In the genomic region with DNA sequence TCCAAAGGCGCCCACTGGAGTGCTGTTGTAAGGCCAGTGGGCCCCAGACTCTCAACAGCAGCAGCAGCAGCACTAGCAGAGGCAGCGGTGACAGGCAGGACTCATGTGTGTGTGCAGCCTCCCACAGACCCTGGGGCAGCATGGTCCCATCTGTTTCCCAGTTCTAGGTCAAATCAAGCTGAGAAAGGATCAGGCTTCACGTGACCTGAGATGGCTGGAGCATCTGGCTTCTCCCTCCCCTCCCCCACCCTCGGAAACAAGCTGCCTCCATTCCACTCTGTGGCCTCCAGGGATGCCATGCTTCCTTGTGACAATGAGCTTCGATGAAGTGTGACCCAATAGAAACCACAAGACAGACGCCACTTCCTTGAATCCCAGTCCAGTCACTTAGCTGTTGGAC, we compare ENCODE assay signal across 13 mouse cellular contexts.
DNase-seq lines count a peak whose midpoint lies in the region; ATAC-seq lines count a peak whose summit lies in the region.
"Had no signal": no experiment of that assay in that cellular context is flagged by ENCODE, and none has a peak within 500 bp of the region (broad histone marks: within the 10 kb centered on the region; RNA-seq: fewer than 3 reads in every experiment).

No protein-coding gene starts in this region.

- no peaks in the 10 kb centered on the region for H3K9me3 ChIP-seq in forebrain, embryonic 13.5 days (replicated peaks)
- H3K9me3 ChIP-seq in forebrain, embryonic 15.5 days = no peaks in the 10 kb centered on the region
- H3K9me3 ChIP-seq in hindbrain, embryonic 14.5 days (ENCODE audit: control insufficient read depth, low read length) = no peaks in the 10 kb centered on the region
- H3K9me3 ChIP-seq in neural tube, embryonic 11.5 days (ENCODE audit: control insufficient read depth, low read length) = no peaks in the 10 kb centered on the region

- peak; percentile 12 for DNase-seq in brain, adult 2 months (ENCODE audit: low read depth, low spot score)
- DNase-seq in hindbrain, embryonic 14.5 days (ENCODE audit: low spot score) = no peak
- peak; percentile 80 for DNase-seq in neural tube, embryonic 11.5 days (ENCODE audit: low spot score)
- no peak for DNase-seq in thymus, postnatal 36 days
- no peak for DNase-seq in adrenal gland, postnatal 4 days (ENCODE audit: low spot score in 2 of 2)
- no peak for DNase-seq in right cerebral cortex, postnatal 4 days
- DNase-seq: kidney, adult 8-10 months; right cerebral cortex, postnatal 25 days; thymus, adult 18-20 months had no signal

- H3K36me3 ChIP-seq in forebrain, embryonic 13.5 days (ENCODE audit: poor library complexity, severe bottlenecking) = no peaks in the 10 kb centered on the region
- H3K36me3 ChIP-seq in forebrain, embryonic 15.5 days = no peaks in the 10 kb centered on the region
- no peaks in the 10 kb centered on the region for H3K36me3 ChIP-seq in hindbrain, embryonic 14.5 days (replicated peaks; ENCODE audit: control insufficient read depth, insufficient read depth)
- H3K36me3 ChIP-seq in neural tube, embryonic 11.5 days (ENCODE audit: control insufficient read depth, insufficient read depth, low read length) = no peaks in the 10 kb centered on the region

- H3K9ac ChIP-seq in forebrain, embryonic 13.5 days = no peak overlapping the region
- H3K9ac ChIP-seq in forebrain, embryonic 15.5 days (replicated peaks) = no peak overlapping the region
- no peak overlapping the region for H3K9ac ChIP-seq in hindbrain, embryonic 14.5 days
- no peak overlapping the region for H3K9ac ChIP-seq in neural tube, embryonic 11.5 days (ENCODE audit: low read length)

- 42% methylated on average over 6 of the region's 6 CpGs for WGBS in forebrain, embryonic 13.5 days
- 50% methylated on average over 6 of the region's 6 CpGs for WGBS in forebrain, embryonic 15.5 days
- WGBS in hindbrain, embryonic 14.5 days = 12% methylated on average over 6 of the region's 6 CpGs
- 27% methylated on average over 6 of the region's 6 CpGs for WGBS in neural tube, embryonic 11.5 days

- no peaks in the 10 kb centered on the region for H3K27me3 ChIP-seq in forebrain, embryonic 13.5 days
- no peaks in the 10 kb centered on the region for H3K27me3 ChIP-seq in forebrain, embryonic 15.5 days
- H3K27me3 ChIP-seq in hindbrain, embryonic 14.5 days (ENCODE audit: control insufficient read depth, insufficient read depth, low read length) = no peaks in the 10 kb centered on the region
- H3K27me3 ChIP-seq in neural tube, embryonic 11.5 days (ENCODE audit: control insufficient read depth, insufficient read depth, low read length) = no peaks in the 10 kb centered on the region

- H3K27ac ChIP-seq in forebrain, embryonic 13.5 days = no peak overlapping the region
- no peak overlapping the region for H3K27ac ChIP-seq in forebrain, embryonic 15.5 days (replicated peaks)
- H3K27ac ChIP-seq in hindbrain, embryonic 14.5 days = peak overlapping the region; percentile 32; the same call in 1 of the 2 replicates
- H3K27ac ChIP-seq in neural tube, embryonic 11.5 days (ENCODE audit: low read depth, low read length) = peak overlapping the region; percentile 58
- H3K27ac ChIP-seq: macrophage had no signal

- no peak overlapping the region for H3K4me3 ChIP-seq in forebrain, embryonic 13.5 days
- H3K4me3 ChIP-seq in forebrain, embryonic 15.5 days = no peak overlapping the region
- no peak overlapping the region for H3K4me3 ChIP-seq in hindbrain, embryonic 14.5 days (replicated peaks; ENCODE audit: low read length)
- H3K4me3 ChIP-seq in neural tube, embryonic 11.5 days (ENCODE audit: low read depth, low read length) = no peak overlapping the region
- H3K4me3 ChIP-seq: erythroblast, embryonic 14.5 days had no signal

- peak; percentile 7; the same call in 1 of the 2 replicates for ATAC-seq in forebrain, embryonic 13.5 days
- no peak for ATAC-seq in forebrain, embryonic 15.5 days (replicated peaks)
- peak; percentile 58 for ATAC-seq in hindbrain, embryonic 14.5 days (ENCODE audit: low FRiP score)
- peak; percentile 77 for ATAC-seq in neural tube, embryonic 11.5 days (ENCODE audit: insufficient read depth, low FRiP score, low TSS enrichment)

- H3K4me2 ChIP-seq in forebrain, embryonic 13.5 days = no peak overlapping the region
- H3K4me2 ChIP-seq in forebrain, embryonic 15.5 days (replicated peaks) = no peak overlapping the region
- H3K4me2 ChIP-seq in hindbrain, embryonic 14.5 days (replicated peaks) = no peak overlapping the region
- H3K4me2 ChIP-seq in neural tube, embryonic 11.5 days (ENCODE audit: low read depth) = no peak overlapping the region

- H3K4me1 ChIP-seq in forebrain, embryonic 13.5 days = peaks cover 34% of the 10 kb centered on the region
- peaks cover 21% of the 10 kb centered on the region for H3K4me1 ChIP-seq in forebrain, embryonic 15.5 days
- peaks cover 18% of the 10 kb centered on the region for H3K4me1 ChIP-seq in hindbrain, embryonic 14.5 days (replicated peaks; ENCODE audit: control insufficient read depth, insufficient read depth, low read length)
- H3K4me1 ChIP-seq in neural tube, embryonic 11.5 days (ENCODE audit: control insufficient read depth, insufficient read depth, low read length) = peaks cover 19% of the 10 kb centered on the region

Comparison
In these comparisons a context has a peak if more than half of its experiments do, and no peak if none do; other contexts are left out.
1. H3K27ac ChIP-seq: peak in hindbrain, embryonic 14.5 days (single experiment) and neural tube, embryonic 11.5 days (single experiment); none in forebrain, embryonic 13.5 days (single experiment) and forebrain, embryonic 15.5 days (single experiment).
2. DNase-seq: peak in brain, adult 2 months (single experiment) and neural tube, embryonic 11.5 days (single experiment); none in hindbrain, embryonic 14.5 days (single experiment), thymus, postnatal 36 days (0 of 2), adrenal gland, postnatal 4 days (0 of 2) and right cerebral cortex, postnatal 4 days (single experiment).